ENCODE assay signal across 32 mouse cellular contexts in the genomic region with DNA sequence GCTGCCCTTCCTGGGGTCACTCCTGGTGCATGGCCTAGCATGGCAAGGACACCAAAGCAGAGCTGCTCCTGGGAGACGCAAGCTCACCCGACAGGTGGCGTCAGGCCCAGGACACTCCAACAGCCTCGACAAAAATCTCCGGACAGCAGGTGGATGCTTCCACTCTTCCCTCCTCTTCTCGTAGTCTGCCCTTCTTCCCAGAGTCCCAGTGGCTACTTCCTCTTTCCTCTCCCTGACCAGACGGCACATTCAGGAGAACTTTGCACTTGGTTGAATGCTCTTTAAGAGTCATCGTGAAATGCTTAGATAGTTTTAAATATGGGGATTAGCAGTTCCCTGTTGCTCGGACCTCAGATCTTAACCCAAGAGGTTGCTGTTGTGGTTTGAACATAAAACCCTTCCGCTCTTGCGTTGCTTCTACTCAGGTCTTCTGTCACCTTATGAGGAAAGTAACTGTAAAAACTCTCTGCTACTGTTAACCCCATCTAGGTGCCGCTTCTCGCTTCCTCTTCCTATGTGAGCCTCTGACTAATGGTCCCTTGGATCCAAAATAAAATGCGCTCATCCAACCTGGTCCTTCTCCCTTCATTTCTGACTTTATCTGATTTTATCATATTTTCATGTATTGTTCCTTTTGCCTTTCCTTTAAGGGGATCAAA. TPM values are rescaled to one million over a fixed set of nuclear protein-coding genes. Genes with fewer than 3 reads are reported as not detected.
DNase-seq lines count a peak whose midpoint lies in the region; ATAC-seq and TF ChIP-seq lines count a peak whose summit lies in the region.
"Had no signal": no experiment of that assay in that cellular context is flagged by ENCODE, and none has a peak within 500 bp of the region (broad histone marks: within the 10 kb centered on the region; RNA-seq: fewer than 3 reads in every experiment).

No protein-coding gene starts in this region.

- DNase-seq in heart, adult 11 months, result peak; percentile 67
- no peak for DNase-seq in heart, adult 8-10 months (ENCODE audit: low spot score)
- DNase-seq in kidney, adult 2 months, result no peak
- DNase-seq in kidney, postnatal 36 days, result no peak
- no peak for DNase-seq in midbrain, embryonic 10.5 days (ENCODE audit: low spot score)
- DNase-seq: adrenal gland, adult 2 months; adrenal gland, postnatal 10 days; adrenal gland, postnatal 25 days; B cell, adult 2 months; cerebellum, adult 11-12 months; cerebellum, adult 2 months; cerebellum, adult 9-10 months; cerebellum, postnatal 10 days; cerebellum, postnatal 25 days; embryo, embryonic 11 days had no signal

- peak; percentile 56 for ATAC-seq in megakaryocyte, adult 5-6 weeks (ENCODE audit: poor library complexity, severe bottlenecking)
- no peak for ATAC-seq in hindbrain, embryonic 12.5 days (ENCODE audit: low FRiP score)
- ATAC-seq: CD4-positive, CD25-positive, alpha-beta regulatory T cell, adult 4 months; forebrain, embryonic 14.5 days; forebrain, embryonic 16.5 days had no signal

- H3K27me3 ChIP-seq in kidney, adult 2 months (replicated peaks; ENCODE audit: control insufficient read depth, insufficient read depth, low read length), result no peaks in the 10 kb centered on the region
- no peaks in the 10 kb centered on the region for H3K27me3 ChIP-seq in ES-Bruce4 (ENCODE audit: control insufficient read depth, insufficient read depth, low read length, poor library complexity, severe bottlenecking)
- H3K27me3 ChIP-seq in hindbrain, embryonic 12.5 days, result no peaks in the 10 kb centered on the region
- no peaks in the 10 kb centered on the region for H3K27me3 ChIP-seq in midbrain, embryonic 10.5 days (ENCODE audit: low read depth, poor library complexity, severe bottlenecking)
- H3K27me3 ChIP-seq: CH12.LX; embryonic facial prominence, embryonic 13.5 days; embryonic facial prominence, embryonic 15.5 days; forebrain, embryonic 12.5 days had no signal

- H3K4me1 ChIP-seq in kidney, adult 2 months (ENCODE audit: control insufficient read depth, insufficient read depth, low read length), result peaks cover 4% of the 10 kb centered on the region
- peaks cover 3% of the 10 kb centered on the region for H3K4me1 ChIP-seq in ES-Bruce4 (ENCODE audit: control insufficient read depth, insufficient read depth, low read length)
- H3K4me1 ChIP-seq in hindbrain, embryonic 12.5 days, result peaks cover 6% of the 10 kb centered on the region
- H3K4me1 ChIP-seq in midbrain, embryonic 10.5 days, result peaks cover 26% of the 10 kb centered on the region

- whole genome bisulfite sequencing in kidney, adult 2 months, result 77% methylated on average over 14 of the region's 14 CpGs
- 80% methylated on average over 14 of the region's 14 CpGs for WGBS in hindbrain, embryonic 12.5 days
- 77% methylated on average over 14 of the region's 14 CpGs for WGBS in midbrain, embryonic 10.5 days

- no peak overlapping the region for H3K4me2 ChIP-seq in hindbrain, embryonic 12.5 days (replicated peaks)
- H3K4me2 ChIP-seq: embryonic facial prominence, embryonic 13.5 days; embryonic facial prominence, embryonic 15.5 days; forebrain, embryonic 12.5 days had no signal

- H3K9ac ChIP-seq in ES-Bruce4 (ENCODE audit: low read depth, poor library complexity, severe bottlenecking), result no peak overlapping the region
- no peak overlapping the region for H3K9ac ChIP-seq in hindbrain, embryonic 12.5 days
- H3K9ac ChIP-seq: embryonic facial prominence, embryonic 13.5 days; embryonic facial prominence, embryonic 15.5 days; forebrain, embryonic 12.5 days had no signal

- TF ChIP-seq CTCF in kidney, adult 2 months (conservative IDR thresholded peaks at IDR 0.05; ENCODE audit: insufficient read depth, insufficient read length, low read depth, low read length), result 0 out of 2 replicates have a peak, but pooled peaks have one; percentile 10
- peak; percentile 11 for TF ChIP-seq CTCF in ES-Bruce4 (IDR thresholded peaks at IDR 0.05; ENCODE audit: low read depth, low read length)

- H3K36me3 ChIP-seq in kidney, adult 2 months (ENCODE audit: control insufficient read depth, insufficient read depth, low read length), result no peaks in the 10 kb centered on the region
- H3K36me3 ChIP-seq in ES-Bruce4 (ENCODE audit: control insufficient read depth, insufficient read depth, low read length, poor library complexity, severe bottlenecking), result no peaks in the 10 kb centered on the region
- no peaks in the 10 kb centered on the region for H3K36me3 ChIP-seq in hindbrain, embryonic 12.5 days
- peaks cover 15% of the 10 kb centered on the region for H3K36me3 ChIP-seq in midbrain, embryonic 10.5 days
- H3K36me3 ChIP-seq: embryonic facial prominence, embryonic 13.5 days; embryonic facial prominence, embryonic 15.5 days; forebrain, embryonic 12.5 days had no signal

- no peak for TF ChIP-seq POLR2A in kidney, adult 2 months (IDR thresholded peaks at IDR 0.05; ENCODE audit: low read depth, low read length)
- TF ChIP-seq POLR2A in ES-Bruce4 (IDR thresholded peaks at IDR 0.05; ENCODE audit: insufficient read depth, low read length), result no peak

- no peaks in the 10 kb centered on the region for H3K9me3 ChIP-seq in ES-Bruce4 (replicated peaks; ENCODE audit: control insufficient read depth, insufficient read depth, low read length, poor library complexity, severe bottlenecking)
- no peaks in the 10 kb centered on the region for H3K9me3 ChIP-seq in hindbrain, embryonic 12.5 days (replicated peaks)
- H3K9me3 ChIP-seq in midbrain, embryonic 10.5 days (replicated peaks), result no peaks in the 10 kb centered on the region; the same call in 1 of the 2 replicates
- H3K9me3 ChIP-seq: embryonic facial prominence, embryonic 13.5 days; embryonic facial prominence, embryonic 15.5 days; forebrain, embryonic 10.5 days; forebrain, embryonic 12.5 days had no signal

- no peak overlapping the region for H3K4me3 ChIP-seq in kidney, adult 2 months (ENCODE audit: insufficient read depth, low read depth, low read length)
- H3K4me3 ChIP-seq in ES-Bruce4 (ENCODE audit: low read depth, low read length), result no peak overlapping the region
- H3K4me3 ChIP-seq in hindbrain, embryonic 12.5 days, result no peak overlapping the region
- no peak overlapping the region for H3K4me3 ChIP-seq in midbrain, embryonic 10.5 days
- H3K4me3 ChIP-seq: embryonic facial prominence, embryonic 13.5 days; embryonic facial prominence, embryonic 15.5 days; erythroblast, embryonic 14.5 days; forebrain, embryonic 10.5 days; forebrain, embryonic 12.5 days had no signal

- H3K27ac ChIP-seq in kidney, adult 2 months (ENCODE audit: insufficient read depth, low read depth, low read length), result no peak overlapping the region
- no peak overlapping the region for H3K27ac ChIP-seq in ES-Bruce4 (ENCODE audit: insufficient read depth, low read length)
- no peak overlapping the region for H3K27ac ChIP-seq in hindbrain, embryonic 12.5 days
- H3K27ac ChIP-seq in midbrain, embryonic 10.5 days (replicated peaks), result no peak overlapping the region
- H3K27ac ChIP-seq: embryonic facial prominence, embryonic 13.5 days; embryonic facial prominence, embryonic 15.5 days; forebrain, embryonic 10.5 days; forebrain, embryonic 12.5 days had no signal

- TF ChIP-seq EP300 in ES-Bruce4 (IDR thresholded peaks at IDR 0.05; ENCODE audit: insufficient read depth, low read depth, low read length), result no peak

RNA-seq across cellular contexts. Expression of a gene that starts 46.6 kb away (rescaled TPM):
- total RNA-seq in heart, adult 8-10 months (2022), result not detected
- polyA plus RNA-seq in kidney, adult 2 months (2012; rRNA removed), result not detected in 2 replicates
- not detected in 2 replicates for polyA plus RNA-seq in ES-Bruce4 (2011; ENCODE audit: insufficient read depth, insufficient read length, low read depth, missing spikeins)
- not detected in 2 replicates for total RNA-seq in megakaryocyte, adult 5-6 weeks (2015)
- total RNA-seq in megakaryocyte, adult 5-6 weeks (2017), result not detected in 2 replicates
- 0.60 TPM in 1 of 2 replicates, not detected in the other for polyA plus RNA-seq in hindbrain, embryonic 12.5 days (2016; fragmentation: Nextera tagmentation; extraction: Ambion mirVana)
- polyA plus RNA-seq in midbrain, embryonic 10.5 days (2016; fragmentation: Nextera tagmentation; extraction: Ambion mirVana), result 0.29 and 0.30 TPM in 2 replicates
- total RNA-seq: adrenal gland, adult 2 months; adrenal gland, postnatal 10 days; adrenal gland, postnatal 25 days; adrenal gland, postnatal 4 days; CH12.LX; ES-E14; MEL had no signal
- polyA plus RNA-seq: adrenal gland, adult 2 months; brain, embryonic 14.5 days; cerebellum, adult 2 months; cortical plate, adult 2 months; embryonic facial prominence, embryonic 15.5 days; erythroblast, embryonic 14.5 days; forebrain, embryonic 14.5 days had no signal

RNA-seq across cellular contexts. Expression of a gene that starts 52.0 kb away (rescaled TPM):
- 1 to 10 TPM; 1.5 to 2.5 (median 1.9) TPM for total RNA-seq in heart, adult 8-10 months (2022)
- polyA plus RNA-seq in kidney, adult 2 months (2012; rRNA removed), result 11.8 and 13.4 TPM in 2 replicates
- polyA plus RNA-seq in ES-Bruce4 (2011; ENCODE audit: insufficient read depth, insufficient read length, low read depth, missing spikeins), result 4.5 and 6.5 TPM in 2 replicates
- total RNA-seq in megakaryocyte, adult 5-6 weeks (2015), result 24.1 TPM in 2 replicates
- total RNA-seq in megakaryocyte, adult 5-6 weeks (2017), result 12.4 and 15.4 TPM in 2 replicates
- polyA plus RNA-seq in hindbrain, embryonic 12.5 days (2016; fragmentation: Nextera tagmentation; extraction: Ambion mirVana), result 11.1 and 11.3 TPM in 2 replicates
- polyA plus RNA-seq in midbrain, embryonic 10.5 days (2016; fragmentation: Nextera tagmentation; extraction: Ambion mirVana), result 19.8 and 21.5 TPM in 2 replicates
- polyA plus RNA-seq: erythroblast, embryonic 14.5 days had no signal
